Mouse (Mus musculus) liver, embryonic 11.5 days (tissue): ENCODE measurements around the gene Tas1r1. TPM values are rescaled to one million over a fixed set of nuclear protein-coding genes. Genes with fewer than 3 reads are reported as not detected.

Source experiments
- ATAC-seq: fragments of 200-750 bp; cut with Nextera tagmentation; replicated peaks from 2 replicates; pipeline ENCODE4 v1.8.0; 2017; ENCODE audit warnings: moderate number of reproducible peaks, mild to moderate bottlenecking, moderate TSS enrichment, moderate library complexity; ENCODE audit not compliant: low FRiP score
- DNase-seq: peaks from one replicate; pipeline ENCODE4 v3.0.0-alpha.2; 2017; ENCODE audit warnings: low spot score
- H3K27ac ChIP-seq: fragments of 300-500 bp; sonication (generic); 2 replicates; pipeline ENCODE4 v1.5.1; 2014; ENCODE audit warnings: mild to moderate bottlenecking, low read depth, low read length, control low read depth
- H3K27me3 ChIP-seq: fragments of 300-500 bp; sonication (generic); replicated peaks from 2 replicates; pipeline ENCODE4 v1.6.1; 2014; ENCODE audit warnings: low read length, mixed read lengths; ENCODE audit not compliant: control insufficient read depth, insufficient read depth
- H3K36me3 ChIP-seq: fragments of 300-500 bp; sonication (generic); 2 replicates; pipeline ENCODE4 v1.6.1; 2014; ENCODE audit warnings: mild to moderate bottlenecking, low read length, moderate library complexity, mixed read lengths; ENCODE audit not compliant: control insufficient read depth, insufficient read depth
- H3K4me1 ChIP-seq: fragments of 300-500 bp; sonication (generic); replicated peaks from 2 replicates; pipeline ENCODE4 v1.6.1; 2014; ENCODE audit warnings: low read length, mixed read lengths; ENCODE audit not compliant: control insufficient read depth, insufficient read depth
- H3K4me2 ChIP-seq: fragments of 300-500 bp; sonication (generic); 2 replicates; pipeline ENCODE4 v1.6.1; 2014; ENCODE audit warnings: mild to moderate bottlenecking, control low read depth, moderate library complexity
- H3K4me3 ChIP-seq: fragments of 300-500 bp; sonication (generic); 2 replicates; pipeline ENCODE4 v1.5.1; 2014; ENCODE audit warnings: low read depth, low read length, control low read depth
- H3K9ac ChIP-seq: fragments of 300-500 bp; sonication (generic); 2 replicates; pipeline ENCODE4 v1.6.1; 2014; ENCODE audit warnings: low read depth, low read length, control low read depth
- H3K9me3 ChIP-seq: fragments of 300-500 bp; sonication (generic); 2 replicates; pipeline ENCODE4 v1.6.1; 2016; ENCODE audit warnings: low read length, inconsistent platforms, mixed read lengths; ENCODE audit not compliant: control insufficient read depth
- WGBS: fragments of 180-500 bp; shearing (Covaris S2); extraction: QIAGEN DNeasy Blood & Tissue Kit; methylation state at CpG from one replicate; pipeline ENCODE4 v1.1.7; 2014; 5-methylcytosine and 5-hydroxymethylcytosine counted together
- polyA plus RNA-seq: library from polyadenylated mRNA; unstranded; fragments of >200 nt; fragmentation: Nextera tagmentation; extraction: Ambion mirVana; gene quantifications from 2 replicates; pipeline ENCODE4 v1.2.1, GENCODE M21; 2014

Tas1r1 gene
- polyA plus RNA-seq = 0.18 and 0.21 TPM in 2 replicates

DNA sequence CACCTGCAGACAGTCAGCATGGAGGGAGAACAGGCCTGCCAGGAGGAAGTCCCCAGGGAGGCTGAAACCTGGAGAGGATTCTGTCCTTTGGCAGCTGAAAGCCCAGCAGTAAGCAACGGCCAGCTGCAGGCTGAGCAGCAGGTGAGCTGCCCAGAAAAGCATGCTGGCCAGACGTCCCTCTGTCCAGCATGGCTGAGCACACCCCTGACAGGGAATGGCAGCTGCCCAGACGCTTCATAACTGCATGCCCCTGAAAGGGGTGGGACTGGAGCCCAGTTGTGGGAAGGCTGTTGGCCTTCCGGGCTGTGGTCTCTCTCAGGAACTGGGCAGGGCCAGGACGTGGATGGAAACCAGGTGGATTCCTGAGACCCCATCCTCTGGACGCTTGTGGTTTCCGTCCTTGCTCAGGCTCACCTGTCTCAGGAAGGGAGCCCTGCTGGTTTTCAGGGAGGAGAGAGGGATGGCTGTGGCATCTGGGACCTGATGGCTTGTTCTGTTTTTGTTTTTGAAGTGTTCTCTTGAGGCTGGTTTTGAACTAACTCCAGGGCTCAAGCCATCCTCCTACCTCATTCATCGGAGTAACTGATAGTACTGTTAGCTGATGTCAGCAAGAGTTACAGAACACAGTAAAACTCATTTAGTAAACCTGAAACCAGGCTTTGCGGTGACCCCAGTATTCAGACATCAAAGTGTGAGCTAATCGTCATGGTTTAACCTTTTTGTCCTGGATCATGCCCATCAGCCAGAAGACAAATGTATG is at the start of gene Tas1r1:
Gene Tas1r1 (minus strand): TSS at position 344 of the 760 bp plus-strand sequence.
- H3K4me2 ChIP-seq = peak within 1 kb of the TSS; percentile 80

DNA sequence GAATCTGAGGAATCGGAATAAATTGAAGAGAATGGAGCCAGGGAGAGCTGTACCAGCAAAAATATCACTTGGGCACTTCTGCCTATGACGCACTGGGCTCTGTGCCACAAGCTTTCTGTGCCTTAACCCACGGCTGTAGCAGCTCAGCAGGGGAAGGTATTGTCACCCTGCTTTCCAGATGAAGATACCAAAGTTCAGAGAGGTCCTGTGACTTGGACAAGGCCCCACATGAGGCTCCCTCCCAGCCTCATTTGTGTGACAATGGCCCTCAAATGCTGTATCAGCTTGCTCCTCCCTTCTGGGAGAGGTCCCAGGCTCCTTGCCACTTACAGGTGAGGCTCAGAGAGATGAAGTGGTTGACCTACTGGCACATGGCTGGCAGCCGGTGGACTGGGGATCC is 49.8 kb upstream of the Tas1r1 start:
- no peak for DNase-seq
- Histone ChIP-seq H3K27me3 (no peaks in the 10 kb centered on the region), H3K4me1 (peaks cover 33% of the 10 kb centered on the region), H3K4me2 (peak overlapping the region; percentile 92), H3K9me3 (no peaks in the 10 kb centered on the region), H3K4me3 (peak overlapping the region; percentile 78; the same call in 1 of the 2 replicates), H3K9ac (peak overlapping the region; percentile 36; the same call in 1 of the 2 replicates), H3K36me3 (no peaks in the 10 kb centered on the region), H3K27ac (no peak overlapping the region)
- 48% methylated on average over 4 of the region's 4 CpGs for WGBS
- ATAC-seq = no peak

More for the DNA sequence above, at the start of gene Tas1r1:
- Histone ChIP-seq H3K27ac (peak within 1 kb of the TSS; percentile 67), H3K36me3 (peaks cover 23% of the 10 kb centered on the region), H3K4me1 (peaks cover 4% of the 10 kb centered on the region), H3K9ac (peak within 1 kb of the TSS; percentile 96), H3K4me3 (peak within 1 kb of the TSS; percentile 100), H3K27me3 (no peaks in the 10 kb centered on the region), H3K9me3 (no peaks in the 10 kb centered on the region)
- no peak for ATAC-seq
- WGBS = 44% methylated on average over 10 of the region's 10 CpGs
- DNase-seq = no peak

GRCm38 (mm10) chr4:152087211-152088081 is 49.1 kb upstream of the Tas1r1 start:
- Histone ChIP-seq H3K4me1 (peaks cover 26% of the 10 kb centered on the region), H3K4me3 (peak overlapping the region; percentile 78), H3K4me2 (peak overlapping the region; percentile 92), H3K36me3 (no peaks in the 10 kb centered on the region), H3K9me3 (no peaks in the 10 kb centered on the region), H3K9ac (peak overlapping the region; percentile 83), H3K27me3 (no peaks in the 10 kb centered on the region), H3K27ac (no peak overlapping the region)
- WGBS = 7% methylated on average over 12 of the region's 12 CpGs
- ATAC-seq (peak; percentile 11; the same call in 1 of the 2 replicates), DNase-seq (no peak)

DNA sequence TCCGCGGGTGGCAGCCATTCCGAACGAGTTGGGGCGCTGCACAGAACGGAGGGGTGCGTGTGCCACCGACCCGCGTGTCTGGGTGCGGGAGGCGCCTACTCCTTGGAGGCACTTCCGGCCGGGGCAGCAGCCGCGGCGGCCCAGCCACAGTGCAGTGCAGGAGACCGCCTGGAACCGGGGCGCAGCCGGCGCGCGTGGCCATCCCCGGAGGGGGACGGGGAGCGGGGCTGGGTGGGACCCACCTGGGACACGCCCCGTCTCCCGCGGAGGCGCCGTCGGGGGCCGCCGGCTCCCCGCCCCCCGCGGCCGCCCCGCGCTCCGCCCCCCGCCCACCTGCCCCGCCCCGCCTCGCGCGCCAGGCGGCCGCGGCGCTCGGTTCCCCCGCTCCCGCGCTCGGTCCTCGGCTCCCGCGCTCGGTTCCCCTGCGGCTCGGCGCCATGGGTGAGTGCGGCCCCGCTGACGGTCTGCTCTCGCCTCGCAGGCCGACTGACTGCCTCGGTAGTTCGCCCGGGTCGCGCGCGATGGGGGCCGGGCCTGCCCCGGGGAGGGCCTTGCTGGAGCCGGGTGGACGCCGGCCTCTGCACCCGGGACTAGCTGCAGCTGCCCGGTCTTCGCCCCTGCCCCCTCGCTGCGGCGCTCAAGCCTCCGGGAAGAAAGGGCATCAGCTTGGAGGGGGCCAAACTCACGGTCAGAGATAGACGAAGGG is 48.3 kb upstream of the Tas1r1 start:
- H3K4me3 ChIP-seq = peak overlapping the region; percentile 78
- DNase-seq (peak; percentile 73), ATAC-seq (peak; percentile 83)
- H3K9me3 ChIP-seq = no peaks in the 10 kb centered on the region
- peak overlapping the region; percentile 83 for H3K9ac ChIP-seq
- no peak overlapping the region; the same call in 1 of the 2 replicates for H3K27ac ChIP-seq
- peaks cover 21% of the 10 kb centered on the region for H3K4me1 ChIP-seq
- under 1% methylated on average over 78 of the region's 92 CpGs for WGBS
- no peaks in the 10 kb centered on the region for H3K27me3 ChIP-seq
- H3K36me3 ChIP-seq = no peaks in the 10 kb centered on the region
- H3K4me2 ChIP-seq = peak overlapping the region; percentile 92

GRCm38 (mm10) chr4:152084616-152085015 is 46.2 kb upstream of the Tas1r1 start:
- no peaks in the 10 kb centered on the region for H3K9me3 ChIP-seq
- H3K4me3 ChIP-seq = no peak overlapping the region
- DNase-seq (no peak), ATAC-seq (no peak)
- no peaks in the 10 kb centered on the region for H3K36me3 ChIP-seq
- H3K4me2 ChIP-seq = no peak overlapping the region
- H3K27me3 ChIP-seq = no peaks in the 10 kb centered on the region
- peaks cover 17% of the 10 kb centered on the region for H3K4me1 ChIP-seq
- WGBS = 75% methylated on average over 7 of the region's 7 CpGs
- H3K9ac ChIP-seq = no peak overlapping the region
- H3K27ac ChIP-seq = no peak overlapping the region

- ATAC-seq (no peak), DNase-seq (no peak)
- Histone ChIP-seq H3K4me2 (no peak overlapping the region), H3K4me3 (no peak overlapping the region), H3K9ac (no peak overlapping the region), H3K27me3 (no peaks in the 10 kb centered on the region), H3K9me3 (no peaks in the 10 kb centered on the region), H3K27ac (no peak overlapping the region), H3K36me3 (no peaks in the 10 kb centered on the region), H3K4me1 (peaks cover 17% of the 10 kb centered on the region)
- WGBS = 73% methylated on average over 7 of the region's 7 CpGs
Measured at GRCm38 (mm10) chr4:152083611-152084220, 45.3 kb upstream of the Tas1r1 start.

GRCm38 (mm10) chr4:152079931-152080330 is 41.6 kb upstream of the Tas1r1 start:
- no peaks in the 10 kb centered on the region for H3K27me3 ChIP-seq
- H3K36me3 ChIP-seq = no peaks in the 10 kb centered on the region
- no peaks in the 10 kb centered on the region for H3K9me3 ChIP-seq
- 67% methylated on average over 7 of the region's 7 CpGs for WGBS
- H3K4me1 ChIP-seq = no peaks in the 10 kb centered on the region
- no peak overlapping the region for H3K9ac ChIP-seq
- no peak overlapping the region for H3K27ac ChIP-seq
- ATAC-seq (no peak), DNase-seq (no peak)
- no peak overlapping the region for H3K4me3 ChIP-seq
- no peak overlapping the region for H3K4me2 ChIP-seq

DNA sequence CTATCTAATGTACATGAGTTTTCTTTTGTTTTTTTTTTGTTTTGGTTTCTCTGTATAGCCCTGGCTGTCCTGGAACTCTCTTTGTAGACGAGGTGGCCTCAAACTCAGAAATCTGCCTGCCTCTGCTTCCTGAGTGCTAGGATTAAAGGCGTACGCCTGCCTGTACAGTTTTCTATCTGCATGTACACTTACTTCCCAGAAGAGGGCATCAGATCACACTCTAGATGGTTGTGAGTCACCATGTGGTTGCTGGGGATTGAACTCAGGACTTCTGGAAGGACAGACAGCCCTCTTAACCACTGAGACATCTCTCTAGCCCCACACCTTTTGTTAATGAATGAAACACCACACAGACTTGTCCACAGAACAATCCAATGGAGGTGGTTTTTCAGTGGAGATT is 40.9 kb upstream of the Tas1r1 start:
- WGBS = 95% methylated on average over 3 of the region's 3 CpGs
- Histone ChIP-seq H3K4me1 (no peaks in the 10 kb centered on the region), H3K27me3 (no peaks in the 10 kb centered on the region), H3K4me3 (no peak overlapping the region), H3K27ac (no peak overlapping the region), H3K9me3 (no peaks in the 10 kb centered on the region), H3K9ac (no peak overlapping the region), H3K36me3 (no peaks in the 10 kb centered on the region), H3K4me2 (no peak overlapping the region)
- DNase-seq = no peak
- no peak for ATAC-seq
